Mouse (Mus musculus): Measurements from ENCODE around the gene Brwd1.

Gene Brwd1

DNA sequence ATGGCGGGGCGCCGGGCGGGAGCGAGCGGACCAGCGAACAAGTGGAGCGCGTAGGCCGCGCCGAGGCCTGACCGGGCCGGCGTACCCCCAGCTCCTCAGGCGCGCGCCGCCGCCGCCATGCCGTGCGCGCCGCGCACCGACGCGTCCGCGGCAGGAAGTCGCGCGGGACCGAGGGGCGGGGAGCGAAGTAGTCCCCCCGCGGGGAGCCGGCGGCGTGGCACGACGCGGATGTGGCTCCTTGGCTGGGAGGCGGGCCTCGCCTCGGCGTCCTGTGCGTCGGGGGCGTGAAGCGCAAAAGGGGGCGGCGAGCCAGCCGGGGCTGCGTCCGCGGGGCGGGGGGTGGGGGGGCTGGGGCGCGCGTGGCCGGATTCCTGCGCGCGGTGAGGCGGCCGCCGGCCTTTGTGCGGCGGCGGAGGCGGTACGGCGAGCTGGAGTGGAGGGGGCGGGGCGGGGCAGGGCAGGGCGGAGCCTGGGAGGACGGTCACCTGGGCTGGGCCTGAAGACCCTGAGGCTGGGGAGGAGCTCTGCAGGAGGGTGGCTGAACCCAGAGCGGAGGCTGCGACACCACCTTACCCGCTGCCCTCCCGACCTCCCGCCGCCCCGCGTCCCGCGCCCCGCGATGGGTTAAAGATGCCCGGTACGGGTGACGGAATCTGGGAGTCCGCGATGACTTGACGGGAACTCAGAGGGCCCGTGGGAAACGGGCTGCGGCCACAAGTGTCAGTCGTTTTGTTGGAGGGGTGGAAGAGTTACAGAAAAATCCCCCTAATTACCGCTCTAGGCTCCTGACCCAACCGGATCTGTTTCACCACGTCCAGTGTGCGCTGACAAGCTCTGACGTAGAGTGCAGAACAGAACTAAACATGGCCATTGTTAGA, at the start of gene Brwd1:
TSS of gene Brwd1 (minus strand) at position 226 of the 878 bp plus-strand sequence.
- DNase-seq (ENCODE audit: low read depth, low spot score): peak; percentile 89

DNA sequence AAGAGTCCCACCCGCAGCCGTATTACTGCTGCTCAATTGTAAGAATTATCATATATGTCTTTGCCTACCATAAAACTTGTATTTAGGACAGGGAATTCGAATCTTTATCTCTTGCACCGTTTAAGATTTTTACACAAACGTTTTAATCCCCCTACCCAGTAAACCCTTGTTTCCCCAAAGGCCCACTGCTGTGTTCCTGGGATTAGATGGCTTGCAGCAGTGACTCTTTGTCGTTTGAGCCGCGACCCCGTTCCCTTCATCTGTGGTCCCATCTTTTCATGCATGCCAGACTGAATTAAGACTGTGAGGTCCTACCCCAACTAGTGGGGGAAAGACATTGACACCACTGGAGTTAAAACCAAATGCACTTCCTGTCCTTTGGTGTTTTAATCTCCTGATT, 46.1 kb upstream of the Brwd1 start:
- no peak for DNase-seq (ENCODE audit: low read depth, low spot score)

DNA sequence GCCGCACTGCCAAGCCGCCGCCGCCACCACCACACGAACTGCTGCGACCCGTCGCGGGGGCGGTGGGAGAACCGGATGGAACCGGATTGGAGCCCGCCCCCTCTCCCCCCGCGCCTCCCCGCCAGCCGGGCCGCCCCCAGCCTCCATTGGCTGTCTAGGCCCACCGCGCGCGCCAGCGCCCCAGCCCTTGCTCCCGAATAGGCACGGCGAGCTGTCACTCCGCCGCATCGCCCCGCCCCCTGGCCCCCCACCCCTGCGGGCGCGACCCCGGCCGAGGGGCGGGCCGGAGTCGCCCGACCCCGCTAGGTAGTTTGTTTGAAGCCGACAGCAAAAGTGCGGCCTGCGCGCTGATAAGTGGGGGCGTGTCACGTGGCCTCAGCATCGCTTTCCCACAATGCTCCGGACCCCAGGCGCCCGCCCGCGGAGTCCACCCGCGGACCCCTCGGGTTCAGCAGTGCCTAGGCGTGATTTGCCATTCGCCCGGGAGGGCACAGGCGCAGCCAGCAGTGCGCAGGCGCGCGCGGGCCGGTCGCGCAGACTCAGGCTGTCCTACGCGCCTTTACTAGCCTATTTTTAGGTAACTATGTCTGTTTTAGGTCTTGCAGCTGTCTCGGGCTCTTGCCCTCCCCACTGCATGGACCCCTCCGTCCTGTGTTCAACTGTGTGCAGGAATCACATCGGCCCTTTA, 45.5 kb upstream of the Brwd1 start, which contains the start of gene Hmgn1:
TSS of gene Hmgn1 (minus strand) at position 73 of the 688 bp plus-strand sequence.
- peak; percentile 99 for DNase-seq (ENCODE audit: low read depth, low spot score)

DNA sequence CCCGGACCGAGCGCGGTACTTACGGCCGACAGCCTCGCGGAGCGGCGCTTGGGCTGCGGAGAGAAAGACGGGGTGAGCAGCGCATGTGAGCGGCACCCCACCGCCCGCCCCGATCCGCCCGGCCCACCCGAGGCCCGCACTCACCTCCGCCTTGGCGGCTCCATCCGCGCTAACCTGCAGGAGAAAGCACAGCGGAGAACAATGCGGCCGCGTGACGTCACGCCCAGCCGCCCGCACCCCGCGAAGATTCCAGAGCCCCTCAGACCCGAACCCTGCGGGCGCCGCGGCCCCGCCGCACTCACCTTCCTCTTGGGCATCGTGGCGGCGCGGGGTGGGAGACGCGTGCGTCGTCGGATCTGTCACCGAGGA, 44.9 kb upstream of the Brwd1 start:
- DNase-seq (ENCODE audit: low read depth, low spot score): no peak

DNA sequence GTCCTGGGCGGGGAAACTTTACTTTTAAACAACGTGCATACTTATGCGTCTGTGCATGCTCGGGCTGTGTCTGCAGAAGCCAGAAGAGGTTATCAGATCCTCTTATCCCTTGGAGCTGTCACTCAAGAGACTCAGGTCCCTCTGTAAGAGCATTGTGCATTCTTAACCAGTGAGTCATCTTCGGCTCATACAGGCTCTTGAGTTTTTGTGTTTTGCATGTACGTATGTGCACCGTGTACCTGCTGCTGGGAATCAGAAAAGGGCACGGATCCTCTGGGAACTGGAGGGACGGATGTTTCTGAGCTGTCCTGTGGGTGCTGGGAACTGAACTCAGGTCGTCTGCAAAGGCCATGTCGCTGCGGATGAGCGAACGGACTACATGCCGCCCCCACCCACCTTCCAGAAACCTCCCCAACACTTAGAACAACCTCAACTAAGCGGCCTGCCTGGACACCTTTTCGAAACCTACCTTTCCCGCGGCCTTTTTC, 44.4 kb upstream of the Brwd1 start:
- peak; percentile 37 for DNase-seq (ENCODE audit: low read depth, low spot score)

DNA sequence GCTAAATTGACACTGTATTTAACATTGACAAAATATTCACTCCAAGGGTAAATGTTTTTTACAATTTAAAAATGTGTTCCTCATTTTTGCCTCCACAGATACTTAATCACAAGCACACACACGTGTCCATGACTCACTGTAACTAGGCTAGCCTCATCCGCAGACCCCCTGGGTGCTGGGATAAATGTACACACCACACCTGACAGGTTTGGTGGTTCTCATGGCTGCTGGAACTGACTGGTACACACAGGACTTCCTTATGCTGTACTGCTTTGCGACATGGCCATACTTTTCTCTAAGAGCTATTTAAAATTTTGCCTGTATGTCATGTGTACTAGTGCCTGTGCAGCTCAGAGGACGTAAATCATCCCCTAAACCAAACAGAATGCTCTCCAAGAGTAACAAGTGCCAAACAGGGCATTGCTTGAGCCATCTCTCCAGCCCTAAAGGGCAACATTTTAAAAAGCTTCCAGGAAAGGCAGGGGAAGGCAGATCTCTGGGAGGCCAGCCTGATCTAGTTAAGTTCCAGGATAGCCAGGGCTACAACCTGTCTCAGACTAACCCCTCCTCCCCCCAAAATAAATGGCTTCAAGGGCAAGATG, 37.8 kb upstream of the Brwd1 start:
- no peak for DNase-seq (ENCODE audit: low read depth, low spot score)

DNA sequence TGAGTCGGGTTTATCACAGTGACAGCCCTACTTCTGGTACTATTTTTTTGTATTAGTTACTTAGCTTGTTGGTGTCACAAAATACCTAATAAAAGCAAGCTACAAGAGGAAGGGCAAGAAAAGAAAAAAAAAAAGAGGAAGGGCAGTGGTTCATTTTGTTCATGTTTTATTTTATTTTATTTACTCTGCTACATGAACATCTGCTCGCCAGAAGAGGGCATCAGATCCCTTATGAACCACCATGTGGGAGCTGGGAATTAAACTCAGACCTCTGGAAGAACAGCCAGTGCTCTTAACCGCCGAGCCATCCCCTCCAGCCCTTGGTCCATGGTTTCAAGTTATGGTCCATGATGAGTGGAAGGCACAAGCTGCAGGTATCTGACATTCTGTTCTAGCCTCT, 32.4 kb upstream of the Brwd1 start:
- DNase-seq (ENCODE audit: low read depth, low spot score): peak; percentile 80

DNA sequence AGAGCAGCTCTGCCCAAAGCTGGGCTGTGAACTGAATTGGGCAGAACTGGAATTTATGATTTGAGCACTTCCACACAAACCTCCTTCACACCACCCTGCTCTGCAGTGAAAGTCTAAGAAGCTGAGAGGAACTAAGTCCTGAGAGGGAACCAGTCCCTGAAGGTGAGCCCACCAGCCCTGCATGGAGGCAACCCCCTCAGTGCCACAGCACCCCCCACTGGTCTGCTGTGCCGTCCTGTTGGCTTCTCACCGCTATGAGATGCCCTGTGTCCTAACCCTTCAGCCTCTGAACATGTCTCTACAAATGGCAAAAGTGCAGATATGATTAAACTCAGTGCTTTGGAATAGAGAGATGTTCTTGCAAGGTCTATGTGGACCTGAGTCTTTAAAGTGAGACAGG, 30.4 kb upstream of the Brwd1 start:
- DNase-seq (ENCODE audit: low read depth, low spot score): no peak

DNA sequence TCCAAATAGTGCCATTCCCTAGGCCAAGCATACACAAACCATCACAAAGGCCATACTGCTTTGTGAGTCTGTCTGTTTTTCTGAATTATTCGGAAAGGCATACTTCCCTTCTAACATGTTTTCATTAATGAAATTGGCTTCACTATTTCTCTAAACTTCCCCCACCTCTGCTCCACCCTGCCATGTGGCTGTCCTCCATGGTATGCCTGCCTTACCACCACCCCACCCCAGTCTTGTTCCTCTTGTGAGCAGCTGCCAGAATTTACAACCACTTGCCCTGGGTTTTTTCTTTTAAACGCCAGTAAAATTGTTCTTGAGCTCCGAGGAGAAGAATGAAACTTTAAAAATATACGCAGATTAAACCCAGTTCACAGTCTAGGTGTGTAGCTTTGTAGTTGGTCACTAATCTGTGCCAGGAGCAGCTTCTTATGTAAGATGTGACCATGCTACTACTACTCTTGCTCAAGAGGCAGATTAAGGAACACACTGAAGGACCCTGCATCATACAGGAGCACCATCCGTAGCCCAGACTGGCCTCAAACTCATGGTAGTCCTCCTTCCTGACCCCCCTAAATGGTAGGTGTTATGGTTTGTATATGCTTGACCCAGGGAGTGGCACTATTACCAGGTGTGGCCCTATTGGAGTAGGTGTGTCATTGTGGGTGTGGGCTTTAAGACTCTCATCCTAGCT, 28.5 kb upstream of the Brwd1 start:
- no peak for DNase-seq (ENCODE audit: low read depth, low spot score)

DNA sequence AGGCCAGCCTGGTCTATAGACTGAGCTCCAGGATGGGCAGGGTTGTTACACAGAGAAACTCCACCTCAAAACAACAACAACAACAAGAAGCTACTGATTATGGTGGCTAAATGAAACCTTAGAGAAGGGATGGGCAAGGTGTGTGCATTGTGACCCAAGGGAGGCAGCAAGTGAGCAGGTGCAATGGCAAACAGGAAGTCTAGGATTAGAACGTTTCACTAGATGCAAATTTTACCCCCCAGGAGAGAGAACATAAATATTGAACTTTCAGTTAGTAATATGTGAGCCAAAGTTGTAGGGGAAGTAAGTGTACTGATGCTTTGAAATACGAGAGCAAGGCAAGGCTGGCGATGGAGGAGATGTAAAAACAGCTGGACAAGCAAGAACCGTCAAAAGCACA, 27.3 kb upstream of the Brwd1 start:
- DNase-seq (ENCODE audit: low read depth, low spot score): no peak

DNA sequence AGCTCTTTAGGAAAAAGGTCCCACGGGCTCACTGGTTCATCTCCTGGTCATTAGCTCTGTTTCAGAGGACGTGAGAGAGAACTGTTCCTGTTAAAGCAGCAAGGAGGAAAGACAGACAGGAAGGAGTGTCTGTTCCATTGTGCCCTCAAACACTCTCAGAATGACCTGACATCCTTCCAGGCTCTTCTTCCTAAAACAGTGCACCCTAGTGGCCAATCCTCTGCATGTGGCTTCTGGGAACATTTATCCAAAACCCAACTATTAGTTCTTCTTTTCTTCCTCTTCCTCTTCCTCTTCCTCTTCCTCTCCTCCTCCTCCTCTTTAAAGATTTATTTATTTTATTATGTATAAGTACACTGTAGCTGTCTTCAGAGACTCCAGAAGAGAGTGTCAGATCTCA, 20.7 kb upstream of the Brwd1 start:
- DNase-seq (ENCODE audit: low read depth, low spot score): peak; percentile 81

DNA sequence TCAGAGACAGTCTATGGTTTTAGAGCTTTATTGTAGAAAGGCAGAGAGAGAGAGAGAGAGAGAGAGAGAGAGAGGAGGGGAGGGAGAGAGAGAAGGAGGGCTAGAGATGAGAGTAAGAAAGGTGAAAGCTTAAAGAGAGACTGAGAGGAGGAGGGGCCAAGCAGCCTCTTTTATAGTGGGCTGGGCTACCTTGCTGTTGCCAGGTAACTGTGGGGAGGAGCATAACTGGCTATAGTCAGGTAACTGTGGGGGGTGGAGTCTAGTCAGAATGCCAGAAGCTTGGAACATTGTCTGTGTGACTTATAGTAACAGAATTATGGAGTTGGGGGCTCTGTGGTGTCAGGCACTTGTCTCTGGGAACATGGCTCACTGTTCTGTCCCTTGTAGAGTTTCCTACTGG, 15.5 kb upstream of the Brwd1 start:
- peak; percentile 45 for DNase-seq (ENCODE audit: low read depth, low spot score)

DNA sequence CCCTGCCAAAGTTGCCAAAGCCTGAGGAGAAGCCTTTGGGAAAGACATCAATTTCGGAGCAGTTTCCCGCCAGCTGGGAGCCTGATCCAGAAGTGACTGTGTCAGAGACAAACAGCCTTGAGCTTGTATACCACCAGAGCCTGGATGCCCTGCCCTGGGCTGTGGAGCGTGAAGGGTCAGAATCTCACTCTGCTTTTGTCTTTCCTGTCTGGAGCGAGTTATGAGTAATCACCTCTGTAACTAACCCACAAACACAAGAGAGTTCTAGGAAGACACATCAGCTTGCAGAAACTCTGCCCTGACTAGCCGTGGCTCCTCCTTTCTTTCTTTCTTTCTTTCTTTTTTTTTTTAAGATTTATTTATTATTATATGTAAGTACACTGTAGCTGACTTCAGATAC, 13.6 kb upstream of the Brwd1 start:
- no peak for DNase-seq (ENCODE audit: low read depth, low spot score)

DNA sequence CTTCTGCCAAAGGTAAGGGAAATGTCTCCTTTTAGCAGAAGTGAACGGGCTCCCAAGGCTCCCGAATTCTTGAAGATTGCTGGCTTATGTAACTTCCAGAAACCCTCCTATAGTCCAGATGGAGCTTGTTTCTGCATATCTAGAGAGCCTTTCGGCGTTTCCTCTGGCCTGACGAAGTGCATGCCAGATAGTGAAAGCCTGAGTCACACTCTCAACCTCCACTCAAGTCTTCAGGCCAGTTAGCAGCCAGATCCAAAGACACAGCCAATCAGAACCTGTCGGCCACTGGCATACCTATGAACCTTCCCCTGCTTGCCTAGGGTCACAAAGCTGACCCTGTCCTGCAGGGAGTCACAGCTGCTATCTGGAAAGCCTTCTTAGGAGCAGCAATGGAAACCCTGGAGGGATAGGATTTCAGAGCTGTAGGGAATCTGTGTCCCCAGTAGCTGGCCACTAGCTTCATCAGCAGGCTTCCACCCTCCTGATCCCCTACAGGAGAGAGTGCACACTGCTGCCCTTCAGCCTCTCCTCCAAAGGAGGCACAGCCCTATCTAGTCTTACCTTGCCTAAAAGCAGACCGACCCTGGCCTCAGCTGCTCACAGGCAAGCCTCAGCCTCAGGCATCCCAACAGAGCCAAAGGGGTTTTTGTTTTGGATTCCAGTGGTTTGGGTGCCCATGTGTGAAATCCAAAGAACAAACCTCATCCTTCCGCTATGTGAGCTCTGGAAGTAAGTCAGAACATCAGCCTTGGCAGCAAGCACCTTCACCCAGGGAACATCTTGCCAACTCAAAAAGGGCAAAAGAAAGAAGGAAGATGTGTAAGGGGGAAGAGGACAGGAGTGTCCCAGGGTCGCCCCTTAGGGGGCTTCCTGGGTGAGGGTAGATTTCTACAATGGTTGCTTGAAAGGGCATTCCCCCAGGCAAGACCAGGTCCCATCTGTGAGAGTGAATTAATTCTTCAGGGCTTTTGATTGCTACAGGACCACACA, 9.5 kb upstream of the Brwd1 start:
- peak; percentile 29 for DNase-seq (ENCODE audit: low read depth, low spot score)

DNA sequence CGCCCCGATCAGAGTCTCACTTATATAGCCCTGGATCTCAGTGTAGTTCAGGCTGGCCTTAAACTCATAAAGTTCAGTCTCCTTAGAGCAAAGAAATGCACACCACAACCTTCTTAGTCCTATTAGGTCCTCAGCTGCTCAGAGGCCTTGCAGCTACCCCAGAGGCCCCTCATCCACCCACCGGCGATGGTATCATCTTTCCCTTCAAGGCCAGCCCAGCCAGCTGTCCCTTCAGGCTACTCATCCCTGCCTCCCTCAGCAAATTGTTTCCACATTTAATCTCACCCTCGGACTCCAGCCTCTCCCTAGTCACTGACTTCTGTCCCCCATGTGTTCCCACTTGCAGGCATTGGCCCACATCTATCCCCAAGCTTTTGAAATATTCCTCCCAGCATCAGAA, 5.8 kb upstream of the Brwd1 start:
- no peak for DNase-seq (ENCODE audit: low read depth, low spot score)

DNA sequence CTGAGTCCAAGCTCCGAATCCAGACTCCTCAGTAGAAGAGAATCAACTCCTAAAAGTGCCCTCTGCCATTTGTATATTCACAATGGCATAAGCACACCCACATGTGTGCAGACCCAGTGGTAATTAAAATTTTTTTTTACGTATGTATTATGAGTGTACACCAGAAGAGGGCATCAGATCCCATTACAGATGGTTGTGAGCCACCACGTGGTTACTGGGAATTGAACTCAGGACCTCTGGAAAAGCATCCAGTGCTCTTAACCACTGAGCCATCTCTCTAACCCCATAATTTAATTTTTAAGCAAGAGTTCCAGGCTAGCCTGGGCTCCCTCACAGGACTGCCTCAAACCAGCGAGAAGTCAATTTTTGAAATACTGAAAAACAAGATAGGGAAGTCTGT, 5.1 kb upstream of the Brwd1 start:
- no peak for DNase-seq (ENCODE audit: low read depth, low spot score)

DNA sequence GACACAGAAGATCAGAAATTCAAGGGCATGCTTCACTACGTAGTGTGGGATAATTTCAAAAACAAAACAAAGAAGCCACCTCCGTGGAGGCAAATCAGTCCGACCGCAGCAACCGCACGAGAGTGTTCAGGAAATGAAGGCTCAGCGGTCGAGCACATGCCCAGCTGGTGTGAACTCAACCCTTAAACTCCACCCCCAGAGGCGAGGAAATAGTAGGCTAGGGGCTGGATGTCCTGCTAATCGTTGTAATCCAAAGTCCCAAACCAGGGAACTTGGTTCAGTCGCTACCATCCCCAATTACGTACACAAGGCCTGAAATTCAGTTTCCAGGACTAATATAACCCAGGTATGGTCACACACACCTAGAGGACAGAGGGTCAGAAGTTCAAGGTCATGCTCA, 4.7 kb upstream of the Brwd1 start:
- peak; percentile 63 for DNase-seq (ENCODE audit: low read depth, low spot score)

DNA sequence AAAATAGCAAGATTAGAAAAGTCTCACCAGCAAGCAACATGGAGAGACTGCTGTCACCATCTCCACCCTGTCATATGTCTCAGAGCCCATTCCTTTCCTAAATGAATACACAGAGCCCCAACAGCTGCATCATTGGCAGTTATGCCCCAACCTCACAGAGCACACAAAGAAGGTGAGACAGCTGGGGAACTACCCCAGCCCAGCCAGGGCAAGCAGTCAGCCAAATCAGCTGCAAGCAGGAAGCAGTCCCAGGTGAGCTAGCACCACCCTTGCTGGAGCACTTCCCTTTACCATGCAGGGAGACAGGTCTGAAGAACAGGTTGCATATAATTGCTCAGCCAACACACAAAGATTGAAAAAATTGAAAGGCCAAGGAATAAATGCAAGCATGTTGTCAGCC, 3.3 kb upstream of the Brwd1 start:
- DNase-seq (ENCODE audit: low read depth, low spot score): no peak

DNA sequence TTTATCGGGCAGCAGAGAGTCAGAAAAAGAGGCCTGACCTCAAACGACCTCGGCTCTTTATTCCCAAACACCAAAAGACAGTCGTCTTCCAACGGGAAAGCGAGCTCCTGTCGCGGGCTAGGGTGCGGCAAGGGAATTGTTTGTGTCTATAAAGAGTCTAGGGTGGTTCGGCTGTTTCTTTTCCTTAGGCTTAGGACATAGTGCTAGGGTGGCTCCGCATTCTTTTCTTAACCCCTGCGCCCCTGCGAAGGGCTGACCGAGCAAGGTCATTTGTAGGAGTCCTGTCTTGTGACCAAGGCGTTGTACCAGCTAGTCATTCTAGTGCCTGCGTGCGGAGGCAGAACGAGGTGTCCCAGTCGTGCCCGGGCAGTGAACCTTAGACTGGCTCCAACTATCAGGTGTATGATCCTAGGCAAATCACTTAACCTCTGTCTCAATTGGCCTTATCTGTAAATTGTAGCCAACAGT, 887 bp upstream of the Brwd1 start:
- DNase-seq (ENCODE audit: low read depth, low spot score): peak; percentile 83

DNA sequence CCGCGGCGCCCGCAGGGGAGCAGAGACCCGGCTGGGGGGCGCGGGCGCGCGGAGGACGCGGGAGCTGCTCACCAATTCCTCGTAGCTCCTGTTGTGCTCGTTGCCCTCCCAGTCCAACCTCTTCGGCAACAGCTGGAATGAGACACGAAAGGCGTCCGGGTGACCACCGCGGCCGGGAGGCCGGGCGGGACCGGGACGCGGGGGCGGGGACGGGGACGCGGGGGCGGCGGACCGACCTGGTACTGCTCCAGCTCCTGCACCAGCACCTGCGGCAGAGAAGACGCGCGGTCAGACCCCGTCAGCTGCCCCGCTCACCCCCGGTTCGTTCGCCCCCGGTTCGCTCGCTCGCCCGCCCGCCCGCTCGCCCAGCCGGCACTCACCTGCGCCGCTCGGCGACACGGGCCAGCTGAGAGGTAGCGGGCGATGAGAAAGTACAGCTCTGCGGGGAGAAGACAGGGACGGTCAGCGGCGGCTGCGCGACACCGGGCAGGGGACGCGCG, 534 bp downstream of the Brwd1 start:
- peak; percentile 41 for DNase-seq (ENCODE audit: low read depth, low spot score)

Data from ES-CJ7 (cell line).